Mouse (Mus musculus) G1E (cell line): ENCODE measurements around the gene Alkbh1.

ENCODE experiments used
- CTCF ChIP-seq: IDR thresholded peaks from 2 replicates; pipeline ENCODE4 v1.5.1; 2012; ENCODE audit warnings: low read depth, low read length, inconsistent platforms, mixed read lengths
- GATA1 ChIP-seq: IDR thresholded peaks from 2 replicates; pipeline ENCODE4 v1.6.1; 2012; ENCODE audit warnings: borderline replicate concordance, low read length, inconsistent platforms, mixed read lengths
- GATA2 ChIP-seq: IDR thresholded peaks from 2 replicates; pipeline ENCODE4 v1.6.1; 2012; ENCODE audit warnings: low read depth, low read length, inconsistent platforms, borderline replicate concordance
- POLR2AphosphoS5 ChIP-seq: IDR thresholded peaks from 2 replicates; pipeline ENCODE4 v1.6.1; 2012; ENCODE audit warnings: low read depth, low read length, inconsistent platforms; ENCODE audit not compliant: insufficient replicate concordance
- TAL1 ChIP-seq: conservative IDR thresholded peaks from 2 replicates; pipeline ENCODE4 v1.6.1; 2012; ENCODE audit warnings: low read depth, low read length, inconsistent platforms, mixed read lengths

GRCm38 (mm10) chr12:87407869-87408605 lies 35.8 kb downstream of the Alkbh1 start:
- no peak for TF ChIP-seq CTCF
- no peak for TF ChIP-seq GATA1
- no peak for TF ChIP-seq POLR2AphosphoS5
- TF ChIP-seq GATA2, result no peak
- no peak for TF ChIP-seq TAL1
